Mouse (Mus musculus): ENCODE data around the gene Wdr62.

Gene Wdr62

DNA sequence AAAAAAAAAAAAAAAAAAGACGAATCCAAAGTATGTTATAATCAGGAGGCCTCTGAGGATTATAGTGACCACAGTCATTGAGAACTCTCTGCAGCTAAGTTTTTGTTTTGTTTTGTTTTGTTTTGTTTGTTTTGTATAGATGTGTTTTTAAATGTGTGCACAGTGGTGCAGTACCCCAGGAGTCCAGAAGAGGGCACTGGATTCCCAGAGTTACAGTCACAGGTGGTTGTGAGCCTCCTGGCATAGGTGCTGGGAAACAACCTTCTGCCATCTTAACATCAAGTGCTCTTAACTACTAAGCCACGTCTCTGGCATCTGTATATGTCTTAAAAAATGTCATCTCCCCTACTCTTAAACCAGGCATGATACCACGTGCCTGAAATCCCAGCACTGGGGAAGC, 20.7 kb upstream of the Wdr62 start:
- DNase-seq: no peak

GRCm38 (mm10) chr7:30297266-30297665, 17.0 kb upstream of the Wdr62 start:
- DNase-seq: no peak

- DNase-seq: no peak
Measured at GRCm38 (mm10) chr7:30296816-30297215, 16.6 kb upstream of the Wdr62 start.

DNA sequence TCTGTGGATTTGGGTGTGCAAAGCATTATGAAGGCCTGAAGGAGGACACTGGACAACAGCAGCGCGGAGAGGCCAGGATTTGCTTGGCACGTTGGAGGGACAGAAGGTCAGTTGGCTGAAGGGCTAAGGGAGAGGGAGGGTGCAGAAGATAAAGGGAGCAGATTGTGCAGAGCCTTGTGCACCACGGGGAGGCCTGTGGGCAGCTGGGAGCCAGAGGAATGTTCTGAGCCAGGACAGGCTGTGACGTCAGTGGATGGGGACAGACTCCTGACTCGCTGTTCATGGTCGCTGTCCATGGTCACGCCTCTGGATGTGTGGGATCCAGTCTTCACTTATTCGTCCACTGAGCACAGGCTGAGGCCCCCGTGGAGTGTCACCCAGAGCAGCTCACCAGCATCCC, 14.9 kb upstream of the Wdr62 start:
- DNase-seq: peak; percentile 50 to 69

GRCm38 (mm10) chr7:30294296-30294695, 14.1 kb upstream of the Wdr62 start:
- DNase-seq: no peak

DNA sequence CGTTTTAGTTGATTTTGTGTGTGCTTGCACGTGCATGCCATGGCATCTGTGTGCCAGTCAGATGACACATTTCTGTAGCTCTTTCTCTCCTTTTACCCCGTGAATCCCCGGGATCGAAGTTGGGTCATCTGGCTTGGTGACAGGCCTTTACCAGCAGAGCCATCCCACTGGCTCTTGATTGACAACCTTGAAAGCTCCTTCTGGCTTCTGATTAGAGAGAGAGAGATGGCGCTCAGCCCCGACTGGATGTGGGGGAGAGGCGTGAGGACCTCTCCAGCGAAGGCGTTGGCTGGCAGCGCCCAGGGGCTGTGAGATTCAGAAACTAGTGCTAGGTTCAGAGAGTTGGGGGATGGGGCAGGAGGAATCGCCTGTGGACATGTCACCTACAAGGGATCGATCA, 13.6 kb upstream of the Wdr62 start:
- DNase-seq: no peak

GRCm38 (mm10) chr7:30291215-30292131, 11.3 kb upstream of the Wdr62 start, which contains the start of gene Clip3:
Gene Clip3 (plus strand): TSS chr7:30291728.
- DNase-seq: peak; percentile 71 to 75

GRCm38 (mm10) chr7:30289714-30290399, 9.6 kb upstream of the Wdr62 start:
- peak in 1 of 2 experiments; percentile 35 for DNase-seq

DNA sequence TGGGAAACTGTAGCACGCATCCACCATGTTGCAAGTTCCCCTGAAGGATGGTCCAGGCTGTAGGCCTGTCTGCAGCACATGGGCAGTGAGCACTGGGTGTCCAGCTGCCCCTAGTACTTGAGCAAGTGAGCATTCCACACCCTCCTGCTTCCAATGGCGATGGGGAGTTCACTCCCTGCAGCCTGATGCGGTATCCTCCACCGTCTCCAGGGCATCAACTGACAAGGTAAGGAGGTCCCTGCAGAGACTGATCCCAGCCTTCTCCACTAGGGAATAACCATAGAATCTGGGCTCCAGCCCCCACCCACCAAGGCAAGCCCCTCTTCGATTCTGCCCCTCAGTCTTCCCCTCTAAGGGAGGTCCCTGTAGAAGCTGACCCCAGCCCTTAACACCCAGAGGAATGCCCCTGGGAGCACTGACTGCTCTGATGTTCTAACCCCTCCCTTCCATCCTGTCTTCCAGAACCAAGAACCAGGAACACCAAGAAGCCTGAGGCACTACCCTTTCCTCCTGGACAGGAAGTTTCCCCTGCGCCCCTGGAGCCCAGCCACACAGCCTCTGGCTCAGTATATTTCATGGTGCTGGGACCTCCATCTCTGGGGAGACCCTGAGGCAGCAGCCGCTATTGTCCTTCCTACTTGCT, 9.0 kb upstream of the Wdr62 start:
- DNase-seq: no peak

- DNase-seq: no peak
Measured at GRCm38 (mm10) chr7:30288046-30288445, 7.8 kb upstream of the Wdr62 start.

DNA sequence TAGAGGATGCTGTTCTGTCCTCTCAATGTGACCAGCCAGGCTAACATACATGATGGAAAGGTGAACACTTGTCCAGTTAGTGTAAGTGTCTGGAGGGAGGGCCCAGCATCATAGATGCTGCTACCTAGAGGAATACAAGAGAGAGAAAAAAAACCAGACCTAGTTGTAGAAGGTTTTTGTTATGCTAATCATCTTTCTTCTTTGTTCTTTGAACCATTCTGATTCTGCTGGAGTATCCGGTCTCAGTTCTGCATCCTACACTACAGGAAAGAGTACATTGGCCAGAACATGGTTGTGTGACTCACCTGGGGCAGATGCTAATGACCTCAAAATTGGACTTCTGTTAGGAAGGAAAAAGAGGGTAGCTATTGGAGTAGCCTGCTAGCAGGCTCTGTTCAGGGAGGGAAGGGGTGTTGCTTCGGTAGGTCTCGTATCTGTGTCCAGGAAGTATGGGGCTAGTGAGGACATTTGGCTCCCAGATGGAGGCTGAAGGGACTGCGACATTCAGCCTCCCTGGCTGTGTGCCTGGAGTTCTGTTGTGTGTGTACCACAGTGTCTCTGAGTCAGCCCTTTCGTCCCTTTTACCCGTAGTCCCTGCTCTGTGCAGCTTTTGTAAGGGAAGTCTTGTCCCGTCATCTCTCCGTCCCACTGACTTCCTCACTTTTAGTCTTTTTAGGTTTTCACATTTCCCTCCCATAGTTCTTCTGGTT, 6.6 kb upstream of the Wdr62 start:
- DNase-seq: peak in 1 of 2 experiments; percentile 47

- no peak for DNase-seq
Measured at GRCm38 (mm10) chr7:30282740-30283139, 2.5 kb upstream of the Wdr62 start.

- DNase-seq: no peak
Measured at GRCm38 (mm10) chr7:30281522-30281921, 1.3 kb upstream of the Wdr62 start.

- peak; percentile 92 to 96 for DNase-seq
Measured at GRCm38 (mm10) chr7:30280670-30281138, 485 bp upstream of the Wdr62 start.

GRCm38 (mm10) chr7:30279536-30279935, 683 bp downstream of the Wdr62 start:
- DNase-seq: no peak

DNA sequence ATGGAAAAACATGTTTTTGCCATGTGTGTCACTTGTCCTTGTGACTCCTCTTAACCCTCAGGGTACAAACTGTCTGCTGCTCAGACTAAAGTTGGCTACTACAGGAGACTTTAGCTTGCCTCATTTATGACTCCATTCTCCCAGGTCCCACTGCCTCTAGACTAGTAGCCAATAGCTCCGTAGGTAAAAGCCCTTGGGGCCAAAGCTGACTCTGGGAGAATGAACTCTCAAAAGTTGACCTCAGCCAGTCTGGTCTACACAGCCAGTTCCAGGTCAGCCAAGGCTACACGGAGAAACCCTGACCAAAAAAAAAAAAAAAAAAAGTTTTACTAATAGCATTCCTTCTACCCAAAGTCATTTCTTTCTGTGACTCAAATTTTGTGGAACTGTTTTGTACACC, 1.3 kb downstream of the Wdr62 start:
- DNase-seq: no peak

- peak in 1 of 2 experiments; percentile 62 for DNase-seq
Measured at GRCm38 (mm10) chr7:30274383-30274782, 5.8 kb downstream of the Wdr62 start.

GRCm38 (mm10) chr7:30269641-30270040, 10.6 kb downstream of the Wdr62 start:
- DNase-seq: no peak

DNA sequence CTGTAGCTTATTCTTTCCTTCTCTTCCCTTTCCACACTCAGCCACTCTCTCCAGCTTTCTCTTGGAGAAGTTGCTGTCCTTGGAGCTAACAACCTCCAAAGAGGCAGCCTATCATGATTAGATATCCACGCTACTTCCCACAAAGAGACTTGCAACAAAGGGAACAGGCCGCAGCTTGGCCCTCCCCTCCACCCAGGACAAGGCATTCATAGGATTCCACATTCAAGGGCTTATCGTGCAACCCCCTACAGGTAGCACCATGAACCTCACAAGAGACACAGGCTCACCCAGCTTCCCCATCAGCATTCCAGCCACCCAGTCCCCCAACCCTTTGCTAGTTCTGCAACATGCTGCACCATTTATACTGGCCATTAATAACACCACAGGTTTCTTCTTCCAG, 13.4 kb downstream of the Wdr62 start:
- DNase-seq: no peak

- no peak for DNase-seq
Measured at GRCm38 (mm10) chr7:30265935-30266334, 14.3 kb downstream of the Wdr62 start.

- no peak for DNase-seq
Measured at GRCm38 (mm10) chr7:30265531-30265930, 14.7 kb downstream of the Wdr62 start.

DNA sequence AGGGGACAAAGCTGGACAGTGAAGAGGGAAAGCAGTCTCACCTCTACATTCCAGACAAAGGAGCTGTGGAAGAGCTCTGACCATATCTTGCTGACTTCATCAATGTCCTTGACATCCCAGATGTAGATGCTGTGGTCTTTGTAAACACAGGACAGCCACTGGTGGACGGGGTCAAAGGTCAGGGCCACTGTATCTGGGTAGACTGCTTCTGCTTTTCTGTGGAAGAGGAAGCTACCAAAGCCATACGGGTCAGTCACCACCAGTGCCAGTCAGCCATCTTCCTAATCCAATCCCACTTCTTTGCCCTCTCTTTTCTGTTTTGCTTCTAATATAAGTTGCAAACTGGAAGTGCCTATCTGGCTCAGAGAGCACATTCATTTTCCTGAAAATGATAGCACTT, 15.2 kb downstream of the Wdr62 start:
- peak in 1 of 2 experiments; percentile 27 for DNase-seq
